Mouse (Mus musculus) left cerebral cortex, adult 2 months (tissue): ENCODE measurements around the gene Arap1. TPM values are rescaled to one million over a fixed set of nuclear protein-coding genes. Genes with fewer than 3 reads are reported as not detected.

ENCODE experiments used
- DNase-seq, 2 experiments: peaks; one replicate each; pipeline ENCODE4 v3.0.0; 2021 to 2022; ENCODE audit warnings: low spot score in 2 of 2, mixed read lengths in 1 of 2; ENCODE audit errors: extremely low spot score in 1 of 2
- H3K27ac ChIP-seq: fragments of 200-600 bp; 2 replicates; pipeline ENCODE4 v1.8.1; 2022
- H3K4me3 ChIP-seq: fragments of 200-600 bp; 2 replicates; pipeline ENCODE4 v1.8.1; 2022
- CTCF ChIP-seq: fragments of 200-600 bp; IDR thresholded peaks from 2 replicates; pipeline ENCODE4 v1.8.1; 2022; ENCODE audit warnings: antibody characterized with exemption, mild to moderate bottlenecking, moderate library complexity
- intact Hi-C: fragments of 180-260 bp; cut with DNase I; formaldehyde crosslinking; loops from one replicate; pipeline ENCODE4 v1.15.1; 2025
- total RNA-seq, 2 experiments: library from RNA; stranded (reverse); gene quantifications; 2 replicates each; pipeline ENCODE4 v1.2.3; 2021

Arap1 gene
- total RNA-seq, 2 experiments from 2014 or later = 16.6 to 22.1 TPM

GRCm38 (mm10) chr7:101315699-101316098, 32.2 kb upstream of the Arap1 start:
- H3K27ac ChIP-seq = peak overlapping the region; percentile 92; the same call in 1 of the 2 replicates
- DNase-seq = no peak
- TF ChIP-seq CTCF = no peak
- intact Hi-C loops = no loop called here
- no peak overlapping the region for H3K4me3 ChIP-seq

GRCm38 (mm10) chr7:101316591-101317001, 31.3 kb upstream of the Arap1 start:
- Histone ChIP-seq H3K4me3 (no peak overlapping the region), H3K27ac (no peak overlapping the region)
- intact Hi-C loops = no loop called here
- TF ChIP-seq CTCF = no peak
- no peak for DNase-seq

- H3K27ac ChIP-seq = no peak within 1 kb of the TSS
- no peak for TF ChIP-seq CTCF
- intact Hi-C loops = no loop called here
- no peak for DNase-seq
- no peak within 1 kb of the TSS for H3K4me3 ChIP-seq
These were observed 30.9 kb upstream of the Arap1 start, which contains the start of gene Stard10 for GRCm38 (mm10) chr7:101317014-101317413. Gene Stard10 (plus strand): TSS chr7:101317086.

GRCm38 (mm10) chr7:101318848-101319247, 29.0 kb upstream of the Arap1 start:
- intact Hi-C loops = no loop called here
- H3K27ac ChIP-seq = no peak overlapping the region

GRCm38 (mm10) chr7:101319796-101320195, 28.1 kb upstream of the Arap1 start:
- no peak overlapping the region for H3K27ac ChIP-seq
- intact Hi-C loops = no loop called here
- no peak overlapping the region for H3K4me3 ChIP-seq
- no peak for DNase-seq
- no peak for TF ChIP-seq CTCF

More at GRCm38 (mm10) chr7:101318848-101319247, 29.0 kb upstream of the Arap1 start:
- TF ChIP-seq CTCF = no peak
- no peak overlapping the region for H3K4me3 ChIP-seq
- no peak for DNase-seq

GRCm38 (mm10) chr7:101320399-101321217, 27.3 kb upstream of the Arap1 start:
- intact Hi-C loops = no loop called here
- DNase-seq = peak; percentile 43 to 52
- H3K4me3 ChIP-seq = peak overlapping the region; percentile 91

GRCm38 (mm10) chr7:101321218-101321827, 26.5 kb upstream of the Arap1 start:
- no peak for TF ChIP-seq CTCF
- peak; percentile 35 to 36 for DNase-seq
- peak overlapping the region; percentile 83 for H3K27ac ChIP-seq
- H3K4me3 ChIP-seq = peak overlapping the region; percentile 91
- intact Hi-C loops = no loop called here

More at GRCm38 (mm10) chr7:101320399-101321217, 27.3 kb upstream of the Arap1 start:
- no peak; the same call in 1 of the 2 replicates for TF ChIP-seq CTCF
- H3K27ac ChIP-seq = peak overlapping the region; percentile 76

GRCm38 (mm10) chr7:101323141-101323594, 24.7 kb upstream of the Arap1 start:
- intact Hi-C loops = no loop called here
- TF ChIP-seq CTCF = no peak
- no peak for DNase-seq
- Histone ChIP-seq H3K27ac (no peak overlapping the region), H3K4me3 (no peak overlapping the region)

- DNase-seq = no peak
These were observed 23.5 kb upstream of the Arap1 start for GRCm38 (mm10) chr7:101324142-101324962.

GRCm38 (mm10) chr7:101326006-101326405, 21.9 kb upstream of the Arap1 start:
- DNase-seq = no peak
- H3K4me3 ChIP-seq = no peak overlapping the region
- no peak overlapping the region for H3K27ac ChIP-seq
- intact Hi-C loops = no loop called here
- TF ChIP-seq CTCF = no peak

More at GRCm38 (mm10) chr7:101324142-101324962, 23.5 kb upstream of the Arap1 start:
- intact Hi-C loops = no loop called here
- Histone ChIP-seq H3K27ac (no peak overlapping the region), H3K4me3 (no peak overlapping the region)
- no peak for TF ChIP-seq CTCF

GRCm38 (mm10) chr7:101327263-101327662, 20.6 kb upstream of the Arap1 start:
- no peak for DNase-seq
- intact Hi-C loops = no loop called here
- Histone ChIP-seq H3K4me3 (no peak overlapping the region), H3K27ac (no peak overlapping the region)
- no peak for TF ChIP-seq CTCF
